In the genomic region with DNA sequence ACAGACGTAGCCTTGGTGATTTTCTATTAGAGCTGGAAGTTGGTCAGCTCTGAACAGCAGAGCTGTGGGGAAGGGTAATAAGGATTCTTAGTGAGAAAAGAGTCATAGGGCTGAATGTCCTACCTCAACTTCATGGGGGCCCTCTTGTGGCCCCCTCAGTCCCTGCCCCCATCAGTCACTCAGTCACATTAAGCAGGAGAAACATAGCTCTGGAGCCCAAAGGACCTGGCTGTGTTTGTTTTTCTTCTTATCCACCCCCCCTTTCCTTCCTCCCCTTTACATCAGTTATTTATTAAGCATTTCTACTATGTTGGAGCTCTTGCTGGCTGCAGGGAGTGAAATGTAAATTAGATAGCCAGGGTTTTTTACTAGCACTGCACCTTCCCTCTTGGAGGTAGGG, we compare ENCODE assay signal across 27 mouse cellular contexts. TPM values are rescaled to one million over a fixed set of nuclear protein-coding genes. Genes with fewer than 3 reads are reported as not detected.
A peak's percentile ranks its signal among the peaks of the same experiment; 100 is the strongest.
DNase-seq lines count a peak whose midpoint lies in the region; ATAC-seq and TF ChIP-seq lines count a peak whose summit lies in the region.
"Had no signal": no experiment of that assay in that cellular context is flagged by ENCODE, and none has a peak within 500 bp of the region (broad histone marks: within the 10 kb centered on the region; RNA-seq: fewer than 3 reads in every experiment).

No protein-coding gene starts in this region.

- H3K9me3 ChIP-seq in kidney, embryonic 16.5 days (ENCODE audit: low read length) = no peaks in the 10 kb centered on the region
- H3K9me3 ChIP-seq: embryonic facial prominence, embryonic 13.5 days; forebrain, embryonic 10.5 days; hindbrain, embryonic 13.5 days; limb, embryonic 15.5 days; stomach, embryonic 15.5 days had no signal

- peak; percentile 42 for DNase-seq in kidney, adult 2 months
- DNase-seq in kidney, postnatal 25 days = no peak
- DNase-seq in c-Kit-positive CD71-positive TER-119-positive erythroid progenitor cells, embryonic 14.5 days (ENCODE audit: low spot score) = no peak
- DNase-seq in frontal cortex, postnatal 14 days (ENCODE audit: low spot score in 2 of 2) = no peak
- DNase-seq: adrenal gland, adult 8-10 months; B cell, adult 2 months; cerebellum, adult 11-12 months; cerebellum, postnatal 10 days; gastrocnemius, postnatal 10 days; heart, postnatal 36 days; lung, adult 2 months; lung, postnatal 10 days; right cerebral cortex, postnatal 25 days had no signal

- no peak overlapping the region for H3K9ac ChIP-seq in kidney, embryonic 16.5 days (replicated peaks; ENCODE audit: low read length)
- H3K9ac ChIP-seq: embryonic facial prominence, embryonic 13.5 days; hindbrain, embryonic 13.5 days; limb, embryonic 15.5 days; liver, embryonic 14.5 days; stomach, embryonic 15.5 days had no signal

- peaks cover 9% of the 10 kb centered on the region; the same call in 1 of the 2 replicates for H3K4me1 ChIP-seq in kidney, adult 2 months (ENCODE audit: control insufficient read depth, insufficient read depth, low read length)
- H3K4me1 ChIP-seq in brown adipose tissue, adult 24 weeks (ENCODE audit: control insufficient read depth, insufficient read depth, insufficient read length, low read length) = peaks cover 3% of the 10 kb centered on the region; the same call in 1 of the 2 replicates
- peaks cover 12% of the 10 kb centered on the region; the same call in 1 of the 2 replicates for H3K4me1 ChIP-seq in kidney, embryonic 16.5 days (ENCODE audit: insufficient read depth, low read length)
- H3K4me1 ChIP-seq: forebrain, embryonic 10.5 days; hindbrain, embryonic 13.5 days; stomach, embryonic 15.5 days had no signal

- ATAC-seq in kidney, embryonic 16.5 days (ENCODE audit: low FRiP score, low TSS enrichment) = peak; percentile 47; the same call in 1 of the 2 replicates
- ATAC-seq: forebrain, embryonic 16.5 days; intestine, postnatal 0 days; midbrain, embryonic 16.5 days had no signal

- no peak for TF ChIP-seq POLR2A in kidney, adult 2 months (IDR thresholded peaks at IDR 0.05; ENCODE audit: low read depth, low read length)

- peak overlapping the region; percentile 94 for H3K27ac ChIP-seq in kidney, adult 2 months (ENCODE audit: insufficient read depth, low read depth, low read length)
- H3K27ac ChIP-seq in brown adipose tissue, adult 24 weeks (replicated peaks; ENCODE audit: low read depth, low read length) = peak overlapping the region; percentile 33; the same call in 1 of the 2 replicates
- H3K27ac ChIP-seq in kidney, embryonic 16.5 days (ENCODE audit: low read length) = peak overlapping the region; percentile 48
- H3K27ac ChIP-seq: embryonic facial prominence, embryonic 13.5 days; forebrain, embryonic 10.5 days; hindbrain, embryonic 13.5 days; layer of hippocampus, adult 2 months; limb, embryonic 15.5 days; liver, embryonic 14.5 days; stomach, embryonic 15.5 days had no signal

- H3K27me3 ChIP-seq in kidney, adult 2 months (replicated peaks; ENCODE audit: control insufficient read depth, insufficient read depth, low read length) = no peaks in the 10 kb centered on the region
- H3K27me3 ChIP-seq in kidney, embryonic 16.5 days (ENCODE audit: insufficient read depth, low read length) = no peaks in the 10 kb centered on the region
- H3K27me3 ChIP-seq: embryonic facial prominence, embryonic 13.5 days; hindbrain, embryonic 13.5 days; limb, embryonic 15.5 days; stomach, embryonic 15.5 days had no signal

- TF ChIP-seq CTCF in kidney, adult 2 months (conservative IDR thresholded peaks at IDR 0.05; ENCODE audit: insufficient read depth, insufficient read length, low read depth, low read length) = no peak

- WGBS in kidney, adult 2 months = 40% methylated on average over 1 of the region's 1 CpGs
- 39% methylated on average over 1 of the region's 1 CpGs for WGBS in kidney, embryonic 16.5 days

- no peaks in the 10 kb centered on the region for H3K36me3 ChIP-seq in kidney, adult 2 months (ENCODE audit: control insufficient read depth, insufficient read depth, low read length)
- no peaks in the 10 kb centered on the region for H3K36me3 ChIP-seq in kidney, embryonic 16.5 days (ENCODE audit: insufficient read depth, low read length)
- H3K36me3 ChIP-seq: embryonic facial prominence, embryonic 13.5 days; forebrain, embryonic 10.5 days; hindbrain, embryonic 13.5 days; limb, embryonic 15.5 days; stomach, embryonic 15.5 days had no signal

- no peak overlapping the region for H3K4me2 ChIP-seq in kidney, embryonic 16.5 days (replicated peaks; ENCODE audit: low read depth, low read length)
- H3K4me2 ChIP-seq: embryonic facial prominence, embryonic 13.5 days; heart, embryonic 11.5 days; hindbrain, embryonic 13.5 days; limb, embryonic 15.5 days; midbrain, embryonic 11.5 days; stomach, embryonic 15.5 days had no signal

- no peak overlapping the region for H3K4me3 ChIP-seq in kidney, adult 2 months (ENCODE audit: insufficient read depth, low read depth, low read length)
- H3K4me3 ChIP-seq in brown adipose tissue, adult 24 weeks (ENCODE audit: insufficient read depth, low read depth, low read length) = no peak overlapping the region
- H3K4me3 ChIP-seq in kidney, embryonic 16.5 days (ENCODE audit: low read length) = no peak overlapping the region
- H3K4me3 ChIP-seq: embryonic facial prominence, embryonic 13.5 days; forebrain, embryonic 10.5 days; hindbrain, embryonic 13.5 days; layer of hippocampus, adult 2 months; limb, embryonic 15.5 days; stomach, embryonic 15.5 days had no signal

RNA-seq across cellular contexts. Expression of a gene that starts 10.0 kb away (rescaled TPM):
- 8.3 and 9.9 TPM in 2 replicates for polyA plus RNA-seq in kidney, adult 2 months (2012; rRNA removed)
- 2.9 and 3.0 TPM in 2 replicates for polyA plus RNA-seq in brown adipose tissue, adult 24 weeks (2012; ENCODE audit: insufficient read depth, insufficient read length, missing spikeins)
- polyA plus RNA-seq in kidney, embryonic 16.5 days (2015; fragmentation: Nextera tagmentation; extraction: Ambion mirVana) = 3.4 and 3.7 TPM in 2 replicates

Comparison
In these comparisons a context has a peak if more than half of its experiments do, and no peak if none do; other contexts are left out.
1. H3K27ac ChIP-seq: peak in every context shown above with its lines; median percentile 94 in kidney, adult 2 months; 48 in kidney, embryonic 16.5 days; 33 in brown adipose tissue, adult 24 weeks.